Mouse (Mus musculus) embryonic facial prominence, embryonic 11.5 days (tissue): ENCODE measurements at regions not wholly inside any gene's neighbourhood (a gene's known extent, or its start where the extent isn't known, plus 50 kb on each side); places are given as distances from the start of the nearest gene placed in this dataset.

Experiments used
- ATAC-seq: fragments of 200-750 bp; cut with Nextera tagmentation; replicated peaks from 2 replicates; pipeline ENCODE4 v1.8.0; 2017; ENCODE audit warnings: low read depth; ENCODE audit not compliant: insufficient number of reproducible peaks, low FRiP score, low TSS enrichment
- DNase-seq: peaks from one replicate; pipeline ENCODE4 v3.0.0-alpha.2; 2015; ENCODE audit warnings: low spot score
- H3K27ac ChIP-seq: fragments of 300-500 bp; sonication (generic); replicated peaks from 2 replicates; pipeline ENCODE4 v1.5.1; 2014; ENCODE audit warnings: mild to moderate bottlenecking, low read depth, low read length, control low read depth
- H3K27me3 ChIP-seq: fragments of 300-500 bp; sonication (generic); 2 replicates; pipeline ENCODE4 v1.6.1; 2014; ENCODE audit warnings: mild to moderate bottlenecking, low read length, moderate library complexity, mixed read lengths; ENCODE audit not compliant: control insufficient read depth, insufficient read depth
- H3K36me3 ChIP-seq: fragments of 300-500 bp; sonication (generic); replicated peaks from 2 replicates; pipeline ENCODE4 v1.6.1; 2014; ENCODE audit warnings: low read depth, mild to moderate bottlenecking, low read length, moderate library complexity, mixed read lengths; ENCODE audit not compliant: control insufficient read depth, insufficient read depth
- H3K4me1 ChIP-seq: fragments of 300-500 bp; sonication (generic); 2 replicates; pipeline ENCODE4 v1.6.1; 2014; ENCODE audit warnings: low read length, mixed read lengths; ENCODE audit not compliant: control insufficient read depth, insufficient read depth
- H3K4me2 ChIP-seq: fragments of 300-500 bp; sonication (generic); 2 replicates; pipeline ENCODE4 v1.6.1; 2014; ENCODE audit warnings: low read depth, mild to moderate bottlenecking, control low read depth, low read length, moderate library complexity
- H3K4me3 ChIP-seq: fragments of 300-500 bp; sonication (generic); 2 replicates; pipeline ENCODE4 v1.5.1; 2014; ENCODE audit warnings: low read depth, low read length, control low read depth
- H3K9ac ChIP-seq: fragments of 300-500 bp; sonication (generic); replicated peaks from 2 replicates; pipeline ENCODE4 v1.6.1; 2014; ENCODE audit warnings: mild to moderate bottlenecking, control low read depth, low read length
- H3K9me3 ChIP-seq: fragments of 300-500 bp; sonication (generic); replicated peaks from 2 replicates; pipeline ENCODE4 v1.6.1; 2016; ENCODE audit warnings: mild to moderate bottlenecking, low read length, inconsistent platforms, mixed read lengths; ENCODE audit not compliant: control insufficient read depth
- WGBS: fragments of 180-500 bp; shearing (Covaris S2); extraction: QIAGEN DNeasy Blood & Tissue Kit; methylation state at CpG from one replicate; pipeline ENCODE4 v1.1.7; 2014; 5-methylcytosine and 5-hydroxymethylcytosine counted together

DNA sequence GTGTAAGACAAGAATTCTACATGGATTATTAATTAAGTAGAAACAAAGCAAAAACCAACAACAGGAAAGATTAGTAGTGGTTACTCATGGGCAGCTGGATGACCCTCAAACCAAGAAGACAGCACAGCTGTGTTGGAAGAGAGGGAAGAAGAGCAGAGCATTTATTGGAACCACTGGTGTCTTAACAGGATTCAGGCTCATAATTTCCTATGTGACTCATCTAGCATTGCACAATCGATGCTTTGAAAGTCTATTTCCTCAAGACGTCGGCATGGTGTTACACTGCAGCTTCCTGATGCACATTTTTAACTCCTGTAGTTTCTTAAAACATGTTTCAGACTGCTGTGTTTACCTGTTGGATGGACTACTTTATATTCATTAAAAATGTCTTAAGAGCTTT, 221.1 kb downstream of the Gja1 start:
- no peaks in the 10 kb centered on the region for H3K27me3 ChIP-seq
- no peaks in the 10 kb centered on the region for H3K4me1 ChIP-seq
- no peaks in the 10 kb centered on the region for H3K9me3 ChIP-seq
- DNase-seq (no peak), ATAC-seq (no peak)
- no peak overlapping the region for H3K4me2 ChIP-seq
- no peak overlapping the region for H3K9ac ChIP-seq
- 89% methylated on average over 3 of the region's 3 CpGs for WGBS
- no peak overlapping the region for H3K4me3 ChIP-seq
- H3K27ac ChIP-seq: no peak overlapping the region
- no peaks in the 10 kb centered on the region for H3K36me3 ChIP-seq

DNA sequence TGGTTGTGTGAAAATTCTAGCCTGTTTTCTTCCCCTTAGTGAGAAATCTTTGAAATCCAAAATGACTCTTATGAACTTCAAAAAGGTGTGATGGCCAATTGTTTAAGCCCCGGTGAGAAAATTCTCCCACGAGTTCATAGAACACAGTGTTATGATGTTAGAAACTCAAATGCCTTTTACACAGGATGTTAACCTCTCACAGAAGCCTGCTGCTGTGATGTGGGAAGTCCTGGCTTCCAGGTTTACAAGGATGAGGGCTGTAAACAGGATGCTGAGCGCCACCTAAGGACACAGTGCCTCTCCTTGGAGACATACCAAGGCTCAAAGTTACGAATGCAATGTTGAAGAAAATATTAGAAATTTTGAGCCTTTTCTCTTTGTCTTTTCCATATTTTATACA, 222.8 kb downstream of the Gja1 start:
- Histone ChIP-seq H3K27me3 (no peaks in the 10 kb centered on the region), H3K9ac (no peak overlapping the region), H3K27ac (no peak overlapping the region), H3K36me3 (no peaks in the 10 kb centered on the region), H3K9me3 (no peaks in the 10 kb centered on the region), H3K4me3 (no peak overlapping the region), H3K4me1 (no peaks in the 10 kb centered on the region), H3K4me2 (no peak overlapping the region)
- WGBS: 73% methylated on average over 4 of the region's 4 CpGs
- ATAC-seq: no peak
- DNase-seq: no peak

DNA sequence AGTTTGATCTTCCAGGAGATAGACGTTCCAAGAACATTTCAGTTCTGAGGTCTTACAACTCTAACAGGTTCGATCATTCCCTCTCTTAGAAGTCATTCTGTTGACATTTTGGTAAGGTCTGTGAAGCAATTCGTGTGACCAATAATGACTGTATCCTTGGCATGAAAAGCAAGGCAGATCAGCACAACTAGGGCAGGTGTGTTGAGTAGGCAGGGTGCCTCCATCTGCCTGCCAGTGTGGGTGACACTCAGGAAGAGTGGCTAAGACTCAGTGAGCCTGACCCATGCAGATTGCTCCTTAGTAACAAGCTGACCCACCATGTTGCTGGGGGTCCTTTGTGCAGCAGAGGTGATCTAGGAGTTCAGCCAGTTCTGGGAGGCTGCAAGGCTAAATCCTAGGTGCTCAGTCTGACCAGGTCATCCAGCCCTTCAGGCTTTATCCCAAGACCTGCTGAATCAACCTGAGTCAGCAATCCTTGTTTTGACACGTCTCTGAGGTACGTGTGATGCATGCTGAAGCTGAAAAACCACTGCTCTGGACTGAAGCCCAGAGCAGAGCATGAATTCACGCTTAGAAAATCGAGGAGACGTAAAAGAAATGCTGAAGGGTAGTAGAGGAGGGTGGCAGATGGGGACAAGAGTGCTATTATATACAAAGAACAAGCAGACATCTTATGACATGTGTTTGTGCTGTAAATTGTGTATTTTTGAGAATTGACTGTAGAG, 234.6 kb downstream of the Gja1 start:
- 87% methylated on average over 8 of the region's 8 CpGs for WGBS
- Histone ChIP-seq H3K4me3 (no peak overlapping the region), H3K27me3 (no peaks in the 10 kb centered on the region), H3K9me3 (no peaks in the 10 kb centered on the region), H3K4me1 (no peaks in the 10 kb centered on the region), H3K36me3 (no peaks in the 10 kb centered on the region), H3K9ac (no peak overlapping the region), H3K27ac (no peak overlapping the region), H3K4me2 (no peak overlapping the region)
- no peak for ATAC-seq
- no peak for DNase-seq

DNA sequence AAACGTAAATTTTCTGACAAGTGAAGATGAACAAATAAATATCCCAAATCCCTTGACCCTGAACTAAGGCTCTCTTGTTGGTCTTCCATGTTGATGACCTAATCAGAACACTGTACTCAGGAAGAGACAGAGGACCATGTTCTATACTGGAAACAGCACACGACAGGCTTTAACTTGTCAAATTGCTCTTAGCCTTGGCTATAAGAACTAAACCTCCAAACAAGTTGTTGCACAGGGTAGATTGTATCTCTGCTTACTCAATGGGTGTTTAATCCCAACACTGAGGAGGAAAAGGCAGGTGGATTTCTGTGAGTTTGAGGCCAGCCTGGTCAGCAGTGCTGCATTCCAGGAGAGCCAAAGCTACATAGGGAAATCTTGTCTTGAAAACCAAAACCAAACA, 265.5 kb downstream of the Gja1 start:
- DNase-seq (no peak), ATAC-seq (no peak)
- no peaks in the 10 kb centered on the region for H3K9me3 ChIP-seq
- WGBS: 78% methylated on average over 2 of the region's 2 CpGs
- H3K36me3 ChIP-seq: no peaks in the 10 kb centered on the region
- H3K27me3 ChIP-seq: no peaks in the 10 kb centered on the region
- no peak overlapping the region for H3K4me3 ChIP-seq
- no peak overlapping the region for H3K4me2 ChIP-seq
- no peak overlapping the region for H3K27ac ChIP-seq
- no peak overlapping the region for H3K9ac ChIP-seq
- H3K4me1 ChIP-seq: no peaks in the 10 kb centered on the region

DNA sequence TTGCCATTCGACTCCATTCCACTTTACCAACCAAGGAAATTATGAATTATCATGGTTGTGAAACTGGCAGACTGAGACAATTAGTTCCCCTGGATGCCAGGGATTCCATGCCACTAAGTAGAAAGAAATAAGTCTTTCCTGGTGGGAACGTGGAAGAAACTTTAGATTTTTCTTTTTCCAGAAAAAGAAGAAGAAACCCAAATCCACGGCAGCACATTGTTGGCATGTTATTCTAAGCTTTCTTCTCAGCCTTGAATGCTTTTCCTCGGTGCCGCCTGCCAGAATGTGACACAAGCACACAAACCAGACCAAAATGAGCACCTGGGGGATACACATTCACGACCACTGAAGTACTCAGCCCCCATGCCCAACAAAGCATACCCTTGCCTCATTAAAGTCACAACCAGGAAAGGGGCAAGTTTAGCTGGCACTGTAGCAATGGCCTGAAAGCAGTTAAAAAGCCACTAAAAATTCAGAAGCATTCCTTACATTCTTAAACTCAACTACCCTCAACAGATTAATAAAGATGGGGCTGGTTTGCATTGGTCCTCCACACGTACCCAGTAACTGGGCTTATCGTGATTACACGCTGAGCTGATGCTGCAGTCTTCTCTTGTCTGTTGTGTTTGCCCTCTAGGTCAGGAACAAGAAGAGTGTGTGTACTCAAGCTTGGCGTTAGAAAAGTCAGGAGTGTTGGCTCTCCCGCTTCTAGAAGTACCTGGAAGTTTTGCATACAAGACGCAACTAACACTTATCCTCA, 266.4 kb downstream of the Gja1 start:
- Histone ChIP-seq H3K4me2 (no peak overlapping the region), H3K4me3 (no peak overlapping the region), H3K36me3 (no peaks in the 10 kb centered on the region), H3K9me3 (no peaks in the 10 kb centered on the region), H3K27ac (no peak overlapping the region), H3K4me1 (no peaks in the 10 kb centered on the region), H3K27me3 (no peaks in the 10 kb centered on the region), H3K9ac (no peak overlapping the region)
- ATAC-seq (no peak), DNase-seq (no peak)
- 57% methylated on average over 12 of the region's 12 CpGs for WGBS

DNA sequence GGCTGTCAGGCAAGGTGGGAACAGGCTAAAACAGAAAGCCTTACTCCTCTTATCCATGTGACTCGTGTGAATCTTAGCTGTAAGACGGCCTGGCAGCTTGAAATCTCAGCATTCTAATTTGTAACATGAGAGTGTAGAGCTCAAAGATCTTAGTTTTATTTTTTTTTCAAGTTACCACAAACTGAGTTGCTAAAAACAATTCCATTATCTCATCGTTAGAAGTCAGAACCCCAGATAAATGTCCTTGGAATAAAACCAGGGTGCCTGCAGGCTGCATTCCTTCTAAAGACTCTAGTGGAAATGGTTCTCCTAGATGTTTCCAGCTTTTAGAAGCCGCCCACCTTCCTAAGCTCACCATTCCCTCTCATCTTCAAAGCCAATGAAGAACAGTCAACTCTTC, 283.4 kb downstream of the Gja1 start:
- H3K27ac ChIP-seq: no peak overlapping the region
- ATAC-seq: no peak
- H3K9ac ChIP-seq: no peak overlapping the region

DNA sequence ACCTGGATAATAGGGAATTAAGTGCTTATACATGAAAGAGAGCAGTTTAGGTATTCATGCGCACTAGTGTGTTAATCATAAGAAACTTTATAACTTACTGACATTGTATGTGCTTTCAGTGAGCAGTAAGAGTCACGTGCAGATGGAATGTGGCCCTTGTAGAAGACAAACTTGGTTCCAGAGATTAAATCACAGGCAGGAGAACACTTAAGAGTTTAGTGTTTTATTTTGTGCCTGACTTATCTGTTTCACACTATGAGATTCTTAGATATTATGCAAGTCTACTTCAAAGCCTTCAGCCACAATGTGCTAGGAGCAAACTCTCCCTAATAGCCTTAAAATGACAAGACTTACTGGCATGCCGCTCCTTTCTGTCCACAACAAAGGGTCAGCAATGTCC, 296.8 kb downstream of the Gja1 start:
- DNase-seq: no peak
- Histone ChIP-seq H3K4me2 (no peak overlapping the region), H3K36me3 (no peaks in the 10 kb centered on the region), H3K27ac (no peak overlapping the region), H3K4me3 (no peak overlapping the region), H3K9me3 (no peaks in the 10 kb centered on the region), H3K27me3 (no peaks in the 10 kb centered on the region), H3K4me1 (no peaks in the 10 kb centered on the region), H3K9ac (no peak overlapping the region)
- no peak for ATAC-seq
- 65% methylated on average over 3 of the region's 3 CpGs for WGBS

More for the DNA sequence above, 283.4 kb downstream of the Gja1 start:
- Histone ChIP-seq H3K4me2 (no peak overlapping the region), H3K27me3 (no peaks in the 10 kb centered on the region), H3K9me3 (no peaks in the 10 kb centered on the region), H3K4me1 (no peaks in the 10 kb centered on the region), H3K36me3 (no peaks in the 10 kb centered on the region), H3K4me3 (no peak overlapping the region)
- no peak for DNase-seq
- 74% methylated on average over 4 of the region's 4 CpGs for WGBS

DNA sequence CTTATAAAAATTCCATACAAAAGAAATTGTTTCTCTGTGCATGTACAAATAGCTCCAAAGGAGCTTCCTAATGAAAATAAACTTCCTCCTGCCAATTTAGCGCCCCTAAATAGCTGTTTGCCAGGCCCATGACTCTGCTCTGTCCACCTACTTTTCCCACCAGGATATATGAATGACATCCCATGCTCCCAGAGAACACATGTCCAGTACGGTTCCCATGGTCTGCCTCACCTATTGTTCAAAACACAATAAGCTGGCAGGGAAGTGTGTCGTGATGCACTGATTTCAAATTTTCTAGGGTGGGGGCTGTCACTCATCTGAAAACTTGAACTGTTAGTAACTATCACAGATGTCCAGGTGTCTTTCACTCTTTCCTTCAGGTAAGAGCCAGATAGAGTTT, 305.8 kb downstream of the Gja1 start:
- Histone ChIP-seq H3K4me1 (no peaks in the 10 kb centered on the region), H3K36me3 (no peaks in the 10 kb centered on the region), H3K9me3 (no peaks in the 10 kb centered on the region), H3K4me3 (no peak overlapping the region), H3K27ac (no peak overlapping the region), H3K27me3 (no peaks in the 10 kb centered on the region), H3K4me2 (no peak overlapping the region), H3K9ac (no peak overlapping the region)
- no peak for ATAC-seq
- WGBS: 83% methylated on average over 3 of the region's 3 CpGs
- no peak for DNase-seq
